In genomic region chr2:32364121-32364520, GRCm38 (mm10) we compare ENCODE assay signal across 9 mouse cellular contexts. TPM values are rescaled to one million over a fixed set of nuclear protein-coding genes. Genes with fewer than 3 reads are reported as not detected.
DNase-seq lines count a peak whose midpoint lies in the region; ATAC-seq and TF ChIP-seq lines count a peak whose summit lies in the region.
"Had no signal": no experiment of that assay in that cellular context is flagged by ENCODE, and none has a peak within 500 bp of the region (broad histone marks: within the 10 kb centered on the region; RNA-seq: fewer than 3 reads in every experiment).

No protein-coding gene starts in this region.

- peaks cover 14% of the 10 kb centered on the region for H3K36me3 ChIP-seq in heart, embryonic 11.5 days (ENCODE audit: control insufficient read depth, insufficient read depth, low read length)
- peaks cover 36% of the 10 kb centered on the region for H3K36me3 ChIP-seq in hindbrain, embryonic 13.5 days
- peaks cover 20% of the 10 kb centered on the region for H3K36me3 ChIP-seq in macrophage (ENCODE audit: inconsistent target)
- no peaks in the 10 kb centered on the region for H3K36me3 ChIP-seq in kidney, adult 2 months (ENCODE audit: control insufficient read depth, insufficient read depth, low read length)

- H3K79me2 ChIP-seq in macrophage (ENCODE audit: inconsistent target) = peaks cover 3% of the 10 kb centered on the region; the same call in 1 of the 2 replicates

- H3K9me3 ChIP-seq in heart, embryonic 11.5 days (replicated peaks; ENCODE audit: control insufficient read depth, low read length) = no peaks in the 10 kb centered on the region
- H3K9me3 ChIP-seq in hindbrain, embryonic 13.5 days = no peaks in the 10 kb centered on the region

- no peak for ATAC-seq in heart, embryonic 11.5 days (replicated peaks; ENCODE audit: insufficient number of reproducible peaks, low FRiP score, low TSS enrichment)
- ATAC-seq in hindbrain, embryonic 13.5 days (ENCODE audit: low FRiP score) = no peak
- ATAC-seq in monocyte, adult 5-6 weeks (replicated peaks; ENCODE audit: insufficient number of reproducible peaks, low FRiP score, low TSS enrichment, poor library complexity, severe bottlenecking) = no peak

- H3K27ac ChIP-seq in heart, embryonic 11.5 days (ENCODE audit: low read depth, low read length) = no peak overlapping the region
- H3K27ac ChIP-seq in brown adipose tissue, adult 24 weeks (replicated peaks; ENCODE audit: low read depth, low read length) = no peak overlapping the region
- H3K27ac ChIP-seq in hindbrain, embryonic 13.5 days = 0 out of 2 replicates have a peak overlapping the region, but pooled peaks have one; percentile 90
- H3K27ac ChIP-seq in macrophage = no peak overlapping the region; the same call in 1 of the 2 replicates
- no peak overlapping the region for H3K27ac ChIP-seq in kidney, adult 2 months (ENCODE audit: insufficient read depth, low read depth, low read length)

- TF ChIP-seq CTCF in kidney, adult 2 months (conservative IDR thresholded peaks at IDR 0.05; ENCODE audit: insufficient read depth, insufficient read length, low read depth, low read length) = no peak

- no peak for TF ChIP-seq POLR2A in kidney, adult 2 months (IDR thresholded peaks at IDR 0.05; ENCODE audit: low read depth, low read length)

- H3K4me1 ChIP-seq in heart, embryonic 11.5 days (ENCODE audit: control insufficient read depth, insufficient read depth, low read length) = peaks cover 6% of the 10 kb centered on the region; the same call in 1 of the 2 replicates
- H3K4me1 ChIP-seq in brown adipose tissue, adult 24 weeks (ENCODE audit: control insufficient read depth, insufficient read depth, insufficient read length, low read length) = no peaks in the 10 kb centered on the region
- peaks cover 31% of the 10 kb centered on the region for H3K4me1 ChIP-seq in hindbrain, embryonic 13.5 days (replicated peaks)
- H3K4me1 ChIP-seq in kidney, adult 2 months (ENCODE audit: control insufficient read depth, insufficient read depth, low read length) = no peaks in the 10 kb centered on the region; the same call in 1 of the 2 replicates

- H3K4me3 ChIP-seq in heart, embryonic 11.5 days (ENCODE audit: low read depth, low read length) = peak overlapping the region; percentile 87; the same call in 1 of the 2 replicates
- peak overlapping the region; percentile 72; the same call in 1 of the 2 replicates for H3K4me3 ChIP-seq in brown adipose tissue, adult 24 weeks (ENCODE audit: insufficient read depth, low read depth, low read length)
- peak overlapping the region; percentile 85 for H3K4me3 ChIP-seq in hindbrain, embryonic 13.5 days
- H3K4me3 ChIP-seq in macrophage (ENCODE audit: inconsistent target) = peak overlapping the region; percentile 81; the same call in 1 of the 2 replicates
- no peak overlapping the region for H3K4me3 ChIP-seq in kidney, adult 2 months (ENCODE audit: insufficient read depth, low read depth, low read length)

- no peak for DNase-seq in heart, postnatal 10 days
- DNase-seq in cerebellum, adult 11-12 months = no peak
- DNase-seq in kidney, adult 2 months = no peak
- DNase-seq: right cerebral cortex, postnatal 25 days had no signal

- H3K9ac ChIP-seq in heart, embryonic 11.5 days (ENCODE audit: low read depth, low read length) = no peak overlapping the region; the same call in 1 of the 2 replicates
- peak overlapping the region; percentile 91 for H3K9ac ChIP-seq in hindbrain, embryonic 13.5 days

- intact Hi-C loops in heart, postnatal 10 days (cut with DNase I) = loop anchor here (1.0 kb wide), 1 partner anchor 17 kb away; the partner anchor contains the start of gene 1110008P14Rik

- 73% methylated on average over 8 of the region's 8 CpGs for WGBS in heart, embryonic 11.5 days (ENCODE audit: insufficient replicate concordance)
- WGBS in hindbrain, embryonic 13.5 days = 92% methylated on average over 8 of the region's 8 CpGs
- 92% methylated on average over 7 of the region's 8 CpGs for WGBS in macrophage (ENCODE audit: missing documents)
- WGBS in kidney, adult 2 months = 83% methylated on average over 8 of the region's 8 CpGs

- H3K4me2 ChIP-seq in heart, embryonic 11.5 days = peak overlapping the region; percentile 87
- H3K4me2 ChIP-seq in hindbrain, embryonic 13.5 days = peak overlapping the region; percentile 90

- H3K27me3 ChIP-seq in heart, embryonic 11.5 days (ENCODE audit: control insufficient read depth, insufficient read depth, low read length) = no peaks in the 10 kb centered on the region
- peaks cover 8% of the 10 kb centered on the region for H3K27me3 ChIP-seq in hindbrain, embryonic 13.5 days
- no peaks in the 10 kb centered on the region for H3K27me3 ChIP-seq in kidney, adult 2 months (replicated peaks; ENCODE audit: control insufficient read depth, insufficient read depth, low read length)

RNA-seq across cellular contexts. Expression of gene Dnm1, which starts 11.0 kb away (rescaled TPM):
- 10.1 and 11.6 TPM in 2 replicates for polyA plus RNA-seq in heart, embryonic 11.5 days (2014; fragmentation: Nextera tagmentation; extraction: Ambion mirVana)
- 10 to 100 TPM; 10.0 to 12.5 TPM for total RNA-seq in heart, postnatal 10 days (2021)
- polyA plus RNA-seq in brown adipose tissue, adult 24 weeks (2012; ENCODE audit: insufficient read depth, insufficient read length, missing spikeins) = 2.6 and 7.4 TPM in 2 replicates
- 42.7 and 44.3 TPM in 2 replicates for polyA plus RNA-seq in hindbrain, embryonic 13.5 days (2015; fragmentation: Nextera tagmentation; extraction: Ambion mirVana)
- 1 to 10 TPM in 23 of 26 experiments, under 1 TPM in 3; 0.59 to 5.7 (median 1.7) TPM for total RNA-seq in macrophage (2018; cell fraction: chromatin; rRNA removed)
- total RNA-seq in macrophage (2018; cell fraction: cytosol; rRNA removed) = under 1 TPM in 23 of 26 experiments, not detected in 3; 0.07 to 0.44 (median 0.18) TPM
- total RNA-seq in macrophage (2018; cell fraction: nucleus; rRNA removed) = 1 to 10 TPM in 5 of 26 experiments, under 1 TPM in 19, not detected in 2; 0.14 to 2.5 (median 0.55) TPM
- 0.23 TPM in 1 of 3 replicates, not detected in the others for polyA plus RNA-seq in macrophage (2018)
- total RNA-seq in monocyte, adult 5-6 weeks (2017) = not detected in 3 replicates
- 8.3 and 12.6 TPM in 2 replicates for polyA plus RNA-seq in kidney, adult 2 months (2012; rRNA removed)

RNA-seq across cellular contexts. Expression of gene Ciz1, which starts 12.0 kb away (rescaled TPM):
- polyA plus RNA-seq in heart, embryonic 11.5 days (2014; fragmentation: Nextera tagmentation; extraction: Ambion mirVana) = 32.1 and 35.8 TPM in 2 replicates
- 10 to 100 TPM; 37.4 to 39.3 TPM for total RNA-seq in heart, postnatal 10 days (2021)
- polyA plus RNA-seq in brown adipose tissue, adult 24 weeks (2012; ENCODE audit: insufficient read depth, insufficient read length, missing spikeins) = 18.7 and 22.4 TPM in 2 replicates
- polyA plus RNA-seq in hindbrain, embryonic 13.5 days (2015; fragmentation: Nextera tagmentation; extraction: Ambion mirVana) = 52.4 and 53.7 TPM in 2 replicates
- 100 to 1,000 TPM in 21 of 26 experiments, 10 to 100 TPM in 5; 61.3 to 303 (median 196) TPM for total RNA-seq in macrophage (2018; cell fraction: chromatin; rRNA removed)
- total RNA-seq in macrophage (2018; cell fraction: cytosol; rRNA removed) = 10 to 100 TPM; 39.2 to 71.1 (median 59.6) TPM
- 100 to 1,000 TPM in 15 of 26 experiments, 10 to 100 TPM in 11; 48.7 to 209 (median 106) TPM for total RNA-seq in macrophage (2018; cell fraction: nucleus; rRNA removed)
- 35.3 to 118 TPM (median 57.2 TPM) in 3 replicates for polyA plus RNA-seq in macrophage (2018)
- 47.7 to 111 TPM (median 96.8 TPM) in 3 replicates for total RNA-seq in monocyte, adult 5-6 weeks (2017)
- polyA plus RNA-seq in kidney, adult 2 months (2012; rRNA removed) = 130 and 131 TPM in 2 replicates

RNA-seq across cellular contexts. Expression of gene 1110008P14Rik, which starts 17.6 kb away (rescaled TPM):
- 50.1 and 51.3 TPM in 2 replicates for polyA plus RNA-seq in heart, embryonic 11.5 days (2014; fragmentation: Nextera tagmentation; extraction: Ambion mirVana)
- total RNA-seq in heart, postnatal 10 days (2021) = 10 to 100 TPM; 52.7 to 57.4 TPM
- polyA plus RNA-seq in brown adipose tissue, adult 24 weeks (2012; ENCODE audit: insufficient read depth, insufficient read length, missing spikeins) = 296 and 402 TPM in 2 replicates
- 103 and 108 TPM in 2 replicates for polyA plus RNA-seq in hindbrain, embryonic 13.5 days (2015; fragmentation: Nextera tagmentation; extraction: Ambion mirVana)
- 1 to 10 TPM in 17 of 26 experiments, under 1 TPM in 6, not detected in 3; 0.50 to 6.7 (median 1.9) TPM for total RNA-seq in macrophage (2018; cell fraction: chromatin; rRNA removed)
- total RNA-seq in macrophage (2018; cell fraction: cytosol; rRNA removed) = 10 to 100 TPM; 27.8 to 59.2 (median 41.6) TPM
- 10 to 100 TPM in 9 of 26 experiments, 1 to 10 TPM in 17; 2.4 to 15.6 (median 7.9) TPM for total RNA-seq in macrophage (2018; cell fraction: nucleus; rRNA removed)
- 22.2 to 62.2 TPM (median 53.7 TPM) in 3 replicates for polyA plus RNA-seq in macrophage (2018)
- 9.7 to 24.0 TPM (median 21.3 TPM) in 3 replicates for total RNA-seq in monocyte, adult 5-6 weeks (2017)
- 182 and 215 TPM in 2 replicates for polyA plus RNA-seq in kidney, adult 2 months (2012; rRNA removed)

RNA-seq across cellular contexts. Expression of gene Lcn2, which starts 23.9 kb away (rescaled TPM):
- 1.1 TPM in 1 of 2 replicates, not detected in the other for polyA plus RNA-seq in heart, embryonic 11.5 days (2014; fragmentation: Nextera tagmentation; extraction: Ambion mirVana)
- 1 to 10 TPM; 4.2 to 7.1 TPM for total RNA-seq in heart, postnatal 10 days (2021)
- polyA plus RNA-seq in brown adipose tissue, adult 24 weeks (2012; ENCODE audit: insufficient read depth, insufficient read length, missing spikeins) = 2.7 TPM in 1 of 2 replicates, not detected in the other
- polyA plus RNA-seq in hindbrain, embryonic 13.5 days (2015; fragmentation: Nextera tagmentation; extraction: Ambion mirVana) = 1.0 TPM in 1 of 2 replicates, not detected in the other
- 10 to 100 TPM in 4 of 26 experiments, 1 to 10 TPM in 13, not detected in 9; 1.6 to 11.4 (median 6.5) TPM for total RNA-seq in macrophage (2018; cell fraction: chromatin; rRNA removed)
- 10 to 100 TPM in 15 of 26 experiments, 1 to 10 TPM in 11; 4.2 to 76.7 (median 18.4) TPM for total RNA-seq in macrophage (2018; cell fraction: cytosol; rRNA removed)
- 10 to 100 TPM in 15 of 26 experiments, 1 to 10 TPM in 10, not detected in 1; 1.3 to 64.8 (median 12.7) TPM for total RNA-seq in macrophage (2018; cell fraction: nucleus; rRNA removed)
- polyA plus RNA-seq in macrophage (2018) = 2.6 to 16.1 TPM (median 12.6 TPM) in 3 replicates
- total RNA-seq in monocyte, adult 5-6 weeks (2017) = 1.6 TPM in 1 of 3 replicates, not detected in the others
- 8.0 and 9.4 TPM in 2 replicates for polyA plus RNA-seq in kidney, adult 2 months (2012; rRNA removed)

RNA-seq across cellular contexts. Expression of gene Ptges2, which starts 31.6 kb away (rescaled TPM):
- 32.7 and 38.2 TPM in 2 replicates for polyA plus RNA-seq in heart, embryonic 11.5 days (2014; fragmentation: Nextera tagmentation; extraction: Ambion mirVana)
- 10 to 100 TPM; 63.4 to 70.0 TPM for total RNA-seq in heart, postnatal 10 days (2021)
- polyA plus RNA-seq in brown adipose tissue, adult 24 weeks (2012; ENCODE audit: insufficient read depth, insufficient read length, missing spikeins) = 87.7 and 101 TPM in 2 replicates
- polyA plus RNA-seq in hindbrain, embryonic 13.5 days (2015; fragmentation: Nextera tagmentation; extraction: Ambion mirVana) = 41.2 and 41.3 TPM in 2 replicates
- 10 to 100 TPM in 1 of 26 experiments, 1 to 10 TPM in 23, under 1 TPM in 2; 0.92 to 12.7 (median 4.5) TPM for total RNA-seq in macrophage (2018; cell fraction: chromatin; rRNA removed)
- total RNA-seq in macrophage (2018; cell fraction: cytosol; rRNA removed) = 10 to 100 TPM in 16 of 26 experiments, 1 to 10 TPM in 10; 5.4 to 14.4 (median 10.7) TPM
- 10 to 100 TPM in 3 of 26 experiments, 1 to 10 TPM in 23; 1.9 to 11.9 (median 5.4) TPM for total RNA-seq in macrophage (2018; cell fraction: nucleus; rRNA removed)
- polyA plus RNA-seq in macrophage (2018) = 7.9 to 14.2 TPM (median 9.4 TPM) in 3 replicates
- total RNA-seq in monocyte, adult 5-6 weeks (2017) = 2.2 to 7.0 TPM (median 3.6 TPM) in 3 replicates
- 69.7 and 80.6 TPM in 2 replicates for polyA plus RNA-seq in kidney, adult 2 months (2012; rRNA removed)
